Mouse (Mus musculus) small intestine, adult 2 months (tissue): Measurements from ENCODE around the gene Spag17.

ENCODE experiments used
- CTCF ChIP-seq: fragments of 200-500 bp; IDR thresholded peaks from 2 replicates; pipeline ENCODE4 v1.5.1; 2012; ENCODE audit warnings: low read depth, mild to moderate bottlenecking, control low read depth, inconsistent platforms, low read length, moderate library complexity, mixed read lengths; ENCODE audit not compliant: insufficient replicate concordance, insufficient read length; ENCODE audit errors: extremely low read depth
- POLR2A ChIP-seq: fragments of 200-500 bp; IDR thresholded peaks from 2 replicates; pipeline ENCODE4 v1.6.1; 2012; ENCODE audit warnings: low read depth, mild to moderate bottlenecking, control low read depth, inconsistent platforms, low read length, moderate library complexity

DNA sequence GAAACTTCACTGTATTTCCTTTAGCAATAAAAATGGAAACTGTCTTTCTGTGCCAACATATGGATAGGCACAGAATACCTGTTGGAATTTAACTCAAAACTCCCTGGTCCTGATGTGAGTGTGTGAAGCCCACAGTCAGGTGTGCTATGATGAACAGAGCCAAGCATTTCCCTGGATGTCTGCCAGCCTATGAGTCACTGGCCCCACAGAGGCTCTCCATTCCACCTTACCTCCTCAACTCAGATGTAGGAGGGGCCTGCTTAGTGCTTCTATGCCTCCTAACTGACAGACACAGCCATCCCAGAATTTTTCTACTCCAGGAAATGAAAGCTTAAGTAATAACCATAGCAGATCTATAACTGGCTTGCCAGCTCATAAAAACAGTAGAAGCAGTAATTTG lies 124.6 kb downstream of the Spag17 start:
- TF ChIP-seq CTCF (no peak), POLR2A (no peak)
